Mouse (Mus musculus) left cerebral cortex, postnatal 25 days (tissue): Measurements from ENCODE around the gene Vcpkmt. TPM values are rescaled to one million over a fixed set of nuclear protein-coding genes. Genes with fewer than 3 reads are reported as not detected.

Experiments
- DNase-seq, 2 experiments: peaks; one replicate each; pipeline ENCODE4 v3.0.0; 2022; ENCODE audit warnings: low spot score in 2 of 2, mixed read lengths in 1 of 2
- intact Hi-C: fragments of 180-260 bp; cut with DNase I; formaldehyde crosslinking; loops from one replicate; pipeline ENCODE4 v1.15.1; 2025
- microRNA-seq, 2 experiments: library from miRNA; unstranded; fragments of <30 nt; microRNA quantifications; one replicate each; pipeline ENCODE4 v1.2.0; 2022
- total RNA-seq, 2 experiments: library from RNA; stranded (reverse); gene quantifications; 2 replicates each; pipeline ENCODE4 v1.2.3; 2021

Vcpkmt gene
- total RNA-seq, 2 experiments from 2014 or later: 24.0 to 24.9 TPM

DNA sequence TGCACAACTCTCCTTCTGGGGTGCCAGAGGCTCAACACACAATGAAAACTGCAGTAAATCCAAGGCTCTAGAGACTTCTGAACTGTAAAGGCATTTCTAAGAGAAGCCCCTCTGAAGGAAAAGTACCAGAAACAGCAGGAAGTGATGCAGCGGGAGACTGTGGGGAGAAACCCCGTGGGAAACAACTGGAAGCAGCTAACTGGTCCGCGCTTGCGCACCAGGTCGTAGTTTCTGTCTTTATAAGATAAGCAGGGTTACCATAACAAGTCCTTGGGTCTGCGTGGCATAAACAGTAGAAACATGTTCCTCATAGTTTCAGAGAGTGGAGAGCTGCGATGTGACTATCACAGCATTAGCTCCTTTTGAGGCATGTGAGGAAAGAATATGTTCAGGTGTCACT lies 41.2 kb downstream of the Vcpkmt start:
- DNase-seq: no peak
- intact Hi-C loops: no loop called here

DNA sequence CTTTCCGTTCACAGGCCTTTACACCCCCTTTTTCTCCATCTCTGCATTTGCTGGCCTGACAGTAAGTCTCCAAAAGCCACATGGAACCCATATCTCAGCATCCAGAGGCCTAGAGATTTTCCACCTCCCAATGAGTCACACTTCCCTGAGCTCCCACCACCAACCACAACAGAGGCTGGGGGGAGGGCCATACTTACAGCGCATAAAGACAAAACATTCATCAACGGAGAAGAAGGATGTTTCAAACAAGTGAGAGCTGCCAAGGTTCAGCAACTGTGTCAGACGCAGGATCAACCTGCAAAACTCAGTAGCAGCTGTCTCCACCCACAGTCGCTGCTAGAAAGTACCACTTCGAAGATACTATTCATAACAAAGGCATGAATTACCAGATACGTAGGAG lies 43.5 kb downstream of the Vcpkmt start:
- DNase-seq: peak in 1 of 2 experiments; percentile 43
- intact Hi-C loops: no loop called here

DNA sequence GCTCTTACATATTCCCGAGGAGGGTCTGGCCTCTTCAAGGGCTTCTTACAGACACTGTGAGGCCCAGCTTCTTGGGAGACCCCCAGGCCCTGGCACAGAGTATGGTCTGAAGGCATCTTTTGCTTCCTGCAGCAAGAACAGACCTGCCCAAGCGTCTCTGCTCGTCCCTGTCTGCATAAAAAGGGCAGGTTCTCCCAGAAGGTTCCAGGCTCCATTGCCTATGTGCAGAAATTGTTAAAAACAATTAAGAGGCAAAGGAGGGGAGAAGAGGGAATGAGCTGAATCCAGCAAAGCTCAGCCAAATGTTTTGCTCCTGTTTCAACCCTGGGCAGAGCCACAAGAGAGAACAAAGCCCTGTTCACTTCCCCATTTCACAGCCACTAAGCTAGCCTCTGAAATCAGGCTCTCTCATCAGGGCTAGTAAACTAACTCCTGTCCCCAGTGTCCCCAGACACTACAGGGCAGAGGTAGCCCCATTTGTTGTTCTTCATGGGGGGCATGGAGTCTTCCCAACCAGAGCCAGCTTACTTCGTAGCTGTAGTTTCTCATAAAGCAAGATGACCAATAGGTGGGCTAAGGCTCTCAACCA lies 44.4 kb downstream of the Vcpkmt start:
- intact Hi-C loops: no loop called here
- DNase-seq: no peak

DNA sequence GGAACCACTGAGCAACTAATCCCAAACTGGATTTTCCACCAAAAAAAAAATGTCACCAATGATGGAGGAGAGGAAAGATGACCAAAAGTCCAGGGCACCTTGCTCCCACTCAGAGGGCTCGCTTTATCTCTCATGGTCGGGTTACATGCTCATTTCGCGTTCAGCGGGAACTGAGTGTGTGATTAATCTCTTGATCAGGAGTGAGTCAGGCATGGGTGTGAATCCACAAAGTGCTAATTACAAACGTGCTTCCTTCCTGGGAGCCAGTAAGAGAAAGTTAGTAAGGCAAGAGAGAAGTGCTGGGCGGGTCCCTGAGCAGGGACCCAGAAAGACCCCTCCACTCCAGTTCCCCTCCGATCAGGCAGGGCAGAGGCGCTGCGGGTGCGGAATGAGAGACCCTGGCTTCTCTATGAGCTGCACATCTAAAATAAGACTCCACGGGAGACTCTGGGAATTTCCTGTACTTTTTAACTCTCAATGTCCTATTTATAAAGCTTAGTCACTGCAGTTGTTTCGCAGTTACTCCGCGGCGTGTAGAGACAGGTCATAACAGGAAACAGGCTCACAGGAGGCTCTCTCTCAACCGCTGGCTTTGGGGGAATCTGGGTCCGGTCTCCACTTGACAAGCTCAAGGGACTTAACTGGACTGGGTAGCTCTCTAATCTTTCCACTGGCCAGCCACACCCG lies 45.0 kb downstream of the Vcpkmt start:
- intact Hi-C loops: no loop called here
- peak; percentile 42 to 70 for DNase-seq

DNA sequence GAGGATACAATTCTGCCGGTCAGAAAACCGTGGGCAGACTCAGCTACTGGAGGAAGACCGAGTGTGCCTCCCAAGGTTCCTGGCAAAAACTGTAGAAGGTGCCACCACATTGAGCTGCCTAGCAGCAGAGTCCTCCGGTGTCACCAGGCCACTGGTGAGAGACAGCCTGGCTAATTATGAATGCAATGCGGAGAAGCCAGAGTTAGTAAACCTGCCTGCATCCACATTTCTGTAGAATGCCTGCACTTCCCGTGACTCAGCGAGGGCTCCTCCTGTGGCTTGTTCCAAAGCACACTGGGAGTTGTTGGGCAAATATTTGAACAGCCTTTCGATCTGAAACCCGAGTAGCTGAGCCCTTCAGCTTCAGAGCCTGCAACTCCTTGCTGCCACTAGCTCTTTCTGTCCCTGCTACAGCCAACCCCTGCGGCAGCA lies 45.6 kb downstream of the Vcpkmt start:
- intact Hi-C loops: no loop called here
- DNase-seq: peak; percentile 12 to 43

DNA sequence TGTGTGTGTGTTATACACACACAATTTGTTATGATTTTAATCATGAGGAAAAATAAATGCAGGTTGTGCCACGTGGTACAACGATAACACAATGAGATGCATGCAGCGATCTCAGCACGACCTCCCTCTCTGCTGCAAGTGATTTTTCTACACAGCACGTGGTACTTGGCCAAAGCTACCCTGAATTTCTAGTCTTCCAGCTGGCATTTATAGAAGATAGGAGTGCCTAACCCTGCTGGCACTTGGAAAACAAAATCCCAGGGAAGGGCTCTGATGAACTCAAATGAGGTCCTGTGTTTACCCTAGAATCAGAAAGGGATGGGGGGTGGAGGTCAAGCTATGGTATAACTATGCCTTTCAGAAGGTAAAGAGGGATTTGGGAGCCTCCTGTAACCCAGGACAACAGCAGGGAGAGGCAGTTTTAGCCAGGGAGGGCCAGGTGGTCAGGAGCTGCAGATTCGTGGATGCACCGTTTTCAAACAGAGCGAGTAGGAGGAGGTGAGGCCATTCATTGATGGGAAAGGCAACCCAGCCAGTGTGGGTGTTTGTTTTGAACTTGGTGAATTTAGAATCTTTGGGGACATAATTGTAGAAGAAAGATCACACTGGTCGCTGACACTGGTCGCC lies 46.1 kb downstream of the Vcpkmt start:
- DNase-seq: no peak
- intact Hi-C loops: no loop called here

DNA sequence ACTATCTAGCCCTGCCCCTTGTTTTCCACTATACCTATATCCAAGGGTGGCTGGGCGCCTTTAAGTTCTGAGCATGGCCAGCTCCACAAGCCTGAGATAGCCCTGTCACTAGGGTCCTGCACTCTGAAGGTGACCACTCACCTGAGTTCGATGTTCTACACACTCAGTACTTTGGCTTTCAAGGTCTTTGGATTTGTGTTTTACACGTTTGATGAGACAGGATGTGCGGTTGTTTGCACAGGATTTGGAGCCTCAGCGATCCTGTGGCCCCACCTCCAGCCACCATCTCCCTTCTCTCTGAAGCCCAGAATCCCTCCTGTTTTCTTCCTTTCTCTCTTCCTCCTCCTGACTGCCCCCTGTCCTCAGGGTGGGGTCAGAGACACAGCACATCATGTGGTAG lies 49.6 kb downstream of the Vcpkmt start:
- intact Hi-C loops: no loop called here

DNA sequence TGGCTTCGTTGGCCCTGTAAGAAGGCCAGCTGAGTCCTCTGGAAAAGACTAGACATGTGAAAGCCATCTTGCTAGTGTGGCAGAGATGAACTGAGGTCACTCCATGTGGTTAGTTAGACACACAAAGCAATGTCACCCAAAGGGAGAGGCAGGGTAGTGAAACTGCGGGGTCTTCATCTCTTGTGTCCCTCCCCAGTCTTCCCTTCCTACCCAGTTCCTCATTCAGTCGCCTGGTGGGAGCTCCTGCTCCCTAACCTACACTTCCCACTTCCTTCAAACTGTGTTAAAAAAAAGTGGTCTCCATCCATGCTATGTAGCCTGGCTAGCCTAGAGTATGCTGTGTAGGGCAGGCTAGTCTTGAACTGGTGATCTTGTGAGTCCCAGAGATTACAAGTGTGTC lies 50.3 kb downstream of the Vcpkmt start:
- DNase-seq: no peak
- intact Hi-C loops: no loop called here

More for the DNA sequence above, 49.6 kb downstream of the Vcpkmt start:
- no peak for DNase-seq

DNA sequence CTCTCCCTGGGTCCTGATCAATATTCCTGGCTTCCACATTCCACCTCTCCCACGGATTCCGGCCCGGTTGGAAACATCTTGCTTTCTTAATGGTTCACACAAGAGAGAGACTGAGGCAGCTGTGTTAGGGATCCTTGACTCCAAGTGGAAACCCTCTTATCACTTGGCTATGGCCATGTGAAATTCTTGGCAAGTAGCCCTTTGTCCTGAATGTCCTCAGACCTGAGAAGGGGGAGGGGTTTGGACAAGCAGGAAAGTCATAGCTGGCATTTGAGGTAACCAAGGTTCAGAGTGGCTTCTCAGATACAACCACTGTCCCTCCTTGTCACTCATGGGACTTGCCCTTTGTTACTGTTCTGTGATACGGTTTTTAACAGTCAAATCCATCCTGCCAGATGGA lies 50.7 kb downstream of the Vcpkmt start:
- no peak for DNase-seq
- intact Hi-C loops: no loop called here

DNA sequence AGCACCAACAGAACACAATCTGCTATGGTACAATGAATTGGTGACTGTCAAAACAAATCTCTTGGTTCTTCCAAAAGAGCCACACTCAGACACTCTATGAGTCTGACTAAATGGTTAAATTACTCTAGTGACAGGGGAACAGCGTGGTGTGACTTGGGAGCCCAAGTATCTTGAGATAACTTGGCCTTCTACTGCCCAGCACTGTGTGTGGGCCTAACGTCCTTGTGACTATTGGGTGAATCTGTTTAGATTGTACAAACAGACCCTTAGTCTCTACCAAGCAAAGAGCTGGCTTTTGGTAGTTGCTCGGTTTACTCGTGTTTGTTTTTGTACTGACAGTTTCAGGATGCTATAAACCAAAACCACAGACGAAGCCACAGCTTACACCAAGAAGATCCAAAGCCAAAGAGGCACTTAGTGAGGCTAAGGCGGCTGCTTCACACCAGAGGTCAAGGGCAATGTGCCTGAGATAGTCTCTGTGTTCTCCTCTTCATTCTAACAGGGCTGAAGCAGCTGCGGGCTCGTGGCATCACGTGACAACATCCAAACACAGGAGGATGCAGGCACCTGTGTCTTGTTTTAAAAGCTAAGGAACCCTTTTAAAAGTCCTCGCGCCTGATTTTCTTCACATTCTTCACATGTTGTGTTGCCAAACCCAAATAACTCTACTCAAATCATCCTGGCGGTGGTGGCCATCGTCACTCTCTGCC lies 53.0 kb downstream of the Vcpkmt start:
- DNase-seq: no peak
- intact Hi-C loops: no loop called here

DNA sequence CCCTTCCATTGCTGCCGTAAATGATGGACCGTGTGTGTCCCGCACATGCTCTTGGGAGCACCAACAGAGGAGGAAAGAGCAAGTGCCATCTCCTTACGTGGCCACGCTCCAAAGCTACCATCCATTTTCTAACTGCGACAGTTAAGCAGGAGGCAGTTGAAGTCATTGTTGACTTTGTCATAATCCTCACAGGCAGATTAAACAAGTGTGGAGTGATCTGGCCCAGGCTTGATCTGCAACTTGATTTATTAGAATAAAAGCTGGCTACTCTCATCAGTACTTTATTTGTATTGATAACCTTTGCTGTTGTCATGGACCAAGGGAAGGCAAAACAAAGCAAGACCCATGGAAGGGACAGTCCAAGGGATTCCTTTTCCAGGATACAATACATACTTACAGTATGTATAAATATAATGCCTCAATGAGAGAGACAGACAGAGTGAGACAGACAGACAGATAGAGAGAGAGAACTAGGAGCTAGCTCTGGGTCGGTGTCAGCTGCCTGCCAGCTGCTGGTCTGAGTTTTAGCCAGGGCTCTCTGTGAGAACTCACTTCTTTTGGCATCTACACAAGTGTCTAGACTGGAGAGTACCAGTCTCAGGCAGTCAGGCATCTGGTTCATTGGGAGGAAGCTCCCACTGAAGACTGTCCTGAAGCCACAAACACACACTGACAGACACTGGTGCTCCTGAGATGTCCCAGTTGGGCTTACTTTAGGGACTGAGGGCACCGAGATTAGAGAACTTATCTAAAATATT lies 54.4 kb downstream of the Vcpkmt start:
- intact Hi-C loops: no loop called here
- DNase-seq: no peak

Small RNAs within 50 kb of the gene (microRNA-seq; reads per million reads assigned to microRNA genes)
- 0 reads per million in 2 experiments for gene Gm23018

Other genes starting within 250 kb of the Vcpkmt start
- 10 to 100 TPM; 46.0 to 46.6 TPM for gene Nemf, start 225.9 kb downstream of the Vcpkmt start, total RNA-seq
- gene Arf6, start 210.9 kb downstream of the Vcpkmt start, total RNA-seq: 10 to 100 TPM; 52.8 to 58.2 TPM
- 1 to 10 TPM in 1 of 2 experiments, under 1 TPM in 1; 0.96 to 1.5 TPM for gene Gm9887, start 210.6 kb downstream of the Vcpkmt start, total RNA-seq
- 10 to 100 TPM; 30.7 to 34.9 TPM for gene Sos2, start 98.8 kb upstream of the Vcpkmt start, total RNA-seq
- 10 to 100 TPM; 19.4 to 19.6 TPM for gene L2hgdh, start 141.8 kb upstream of the Vcpkmt start, total RNA-seq
- 10 to 100 TPM; 28.0 to 35.9 TPM for gene Atp5s, start 141.9 kb upstream of the Vcpkmt start, total RNA-seq
- gene Cdkl1, start 208.2 kb upstream of the Vcpkmt start, total RNA-seq: 10 to 100 TPM; 25.0 to 27.8 TPM